Mouse (Mus musculus) adrenal gland (tissue): ENCODE measurements around the gene Perm1.

ENCODE experiments used
- intact Hi-C: fragments of 180-260 bp; cut with DNase I; formaldehyde crosslinking; loops from one replicate; pipeline ENCODE4 v1.15.1; 2025
- long read RNA-seq, 2 experiments: library from polyadenylated mRNA; unstranded; transcript quantifications; one replicate each; pipeline ENCODE4 v2.0.0; 2020; ENCODE audit warnings: borderline replicate concordance in 1 of 2; ENCODE audit not compliant: insufficient replicate concordance in 1 of 2

Gene Perm1
- long read RNA-seq, experiment 1 = 0 reads
- long read RNA-seq, experiment 2, partial matches to known transcripts = 1 of 1 reads
- long read RNA-seq, experiment 2, other reads (novel, unspliced or antisense) = 0 of 1 reads

- intact Hi-C loops = no loop called here
Observed at GRCm38 (mm10) chr4:156215649-156216048, at the start of gene Perm1. Gene Perm1, plus strand, starts transcription at chr4:156215868.

GRCm38 (mm10) chr4:156166477-156166876 is 49.2 kb upstream of the Perm1 start:
- intact Hi-C loops = no loop called here

- intact Hi-C loops = no loop called here
Observed at GRCm38 (mm10) chr4:156168611-156169010, 47.1 kb upstream of the Perm1 start.

GRCm38 (mm10) chr4:156169129-156169528 is 46.5 kb upstream of the Perm1 start:
- intact Hi-C loops = no loop called here

GRCm38 (mm10) chr4:156171828-156172227 is 43.8 kb upstream of the Perm1 start:
- intact Hi-C loops = no loop called here

- intact Hi-C loops = no loop called here
Observed at GRCm38 (mm10) chr4:156177630-156178029, 38.0 kb upstream of the Perm1 start.

GRCm38 (mm10) chr4:156183747-156184146 is 31.9 kb upstream of the Perm1 start:
- intact Hi-C loops = no loop called here

GRCm38 (mm10) chr4:156184291-156184954 is 31.2 kb upstream of the Perm1 start:
- intact Hi-C loops = no loop called here

- intact Hi-C loops = no loop called here
Observed at GRCm38 (mm10) chr4:156185456-156185949, 30.2 kb upstream of the Perm1 start.

GRCm38 (mm10) chr4:156185950-156186850 is 29.5 kb upstream of the Perm1 start:
- intact Hi-C loops = no loop called here

GRCm38 (mm10) chr4:156188162-156188810 is 27.4 kb upstream of the Perm1 start:
- intact Hi-C loops = no loop called here

- intact Hi-C loops = no loop called here
Observed at GRCm38 (mm10) chr4:156188811-156189323, 26.8 kb upstream of the Perm1 start.

- intact Hi-C loops = no loop called here
Observed at GRCm38 (mm10) chr4:156192421-156193199, 23.1 kb upstream of the Perm1 start.

GRCm38 (mm10) chr4:156193200-156193590 is 22.5 kb upstream of the Perm1 start:
- intact Hi-C loops = no loop called here

GRCm38 (mm10) chr4:156193906-156194305 is 21.8 kb upstream of the Perm1 start:
- intact Hi-C loops = no loop called here

GRCm38 (mm10) chr4:156194346-156194745 is 21.3 kb upstream of the Perm1 start:
- intact Hi-C loops = no loop called here

- intact Hi-C loops = no loop called here
Observed at GRCm38 (mm10) chr4:156195927-156196870, 19.5 kb upstream of the Perm1 start.

- intact Hi-C loops = no loop called here
Observed at GRCm38 (mm10) chr4:156197131-156197828, 18.4 kb upstream of the Perm1 start, which contains the start of gene Agrn. Gene Agrn, minus strand, starts transcription at chr4:156197488.

GRCm38 (mm10) chr4:156197829-156198205 is 17.9 kb upstream of the Perm1 start:
- intact Hi-C loops = no loop called here
